Mouse (Mus musculus) liver, embryonic 13.5 days (tissue): ENCODE measurements around the gene Shisa2. TPM values are rescaled to one million over a fixed set of nuclear protein-coding genes. Genes with fewer than 3 reads are reported as not detected.

Experiments
- ATAC-seq: fragments of 200-750 bp; cut with Nextera tagmentation; 2 replicates; pipeline ENCODE4 v1.8.0; 2017; ENCODE audit warnings: low read depth, mild to moderate bottlenecking, moderate number of reproducible peaks, moderate library complexity
- DNase-seq: peaks from one replicate; pipeline ENCODE4 v3.0.0; 2022
- H3K27ac ChIP-seq: fragments of 300-500 bp; sonication (generic); 2 replicates; pipeline ENCODE4 v1.5.1; 2015; ENCODE audit warnings: moderate library complexity, mild to moderate bottlenecking, inconsistent platforms
- H3K27me3 ChIP-seq: fragments of 300-500 bp; sonication (generic); 2 replicates; pipeline ENCODE4 v1.6.1; 2015; ENCODE audit warnings: mild to moderate bottlenecking, inconsistent platforms
- H3K36me3 ChIP-seq: fragments of 300-500 bp; sonication (generic); 2 replicates; pipeline ENCODE4 v1.6.1; 2015; ENCODE audit warnings: mild to moderate bottlenecking, inconsistent platforms
- H3K4me1 ChIP-seq: fragments of 300-500 bp; sonication (generic); replicated peaks from 2 replicates; pipeline ENCODE4 v1.6.1; 2015; ENCODE audit warnings: inconsistent platforms
- H3K4me2 ChIP-seq: fragments of 300-500 bp; sonication (generic); 2 replicates; pipeline ENCODE4 v1.6.1; 2015; ENCODE audit warnings: inconsistent platforms, mild to moderate bottlenecking, moderate library complexity
- H3K4me3 ChIP-seq: fragments of 300-500 bp; sonication (generic); replicated peaks from 2 replicates; pipeline ENCODE4 v1.5.1; 2015; ENCODE audit warnings: mild to moderate bottlenecking, inconsistent platforms
- H3K9ac ChIP-seq: fragments of 300-500 bp; sonication (generic); 2 replicates; pipeline ENCODE4 v1.6.1; 2015; ENCODE audit warnings: mild to moderate bottlenecking, inconsistent platforms
- H3K9me3 ChIP-seq: fragments of 300-500 bp; sonication (generic); replicated peaks from 2 replicates; pipeline ENCODE4 v1.6.1; 2016; ENCODE audit warnings: inconsistent platforms
- WGBS: fragments of 180-500 bp; shearing (Covaris S2); methylation state at CpG from one replicate; pipeline ENCODE4 v1.1.7; 2015; ENCODE audit not compliant: insufficient replicate concordance; 5-methylcytosine and 5-hydroxymethylcytosine counted together
- polyA plus RNA-seq: library from polyadenylated mRNA; unstranded; fragments of >200 nt; fragmentation: Nextera tagmentation; extraction: Ambion mirVana; gene quantifications from 2 replicates; pipeline ENCODE4 v1.2.1, GENCODE M21; 2015

The Shisa2 gene
- polyA plus RNA-seq, 1 experiment from 2014 or later = 0.90 TPM

DNA sequence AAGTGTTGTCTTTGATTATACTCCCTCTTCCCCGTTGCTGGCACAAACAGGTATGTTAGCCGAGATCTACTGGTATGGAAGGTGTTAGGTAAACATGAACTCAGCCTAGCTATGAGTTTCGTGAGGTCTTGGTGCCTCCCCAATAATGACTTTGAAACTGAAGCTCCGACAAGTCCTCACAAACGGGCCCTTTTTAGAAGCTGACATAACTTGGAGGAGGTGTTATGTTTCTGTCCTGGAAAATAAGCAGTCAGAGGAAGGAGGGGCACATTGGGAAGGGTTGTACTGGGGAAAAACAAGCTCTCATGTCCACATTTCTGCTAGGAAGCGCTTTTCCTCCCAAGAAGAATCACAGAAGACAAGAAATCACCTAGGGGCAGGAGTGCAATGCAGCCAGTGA is 31.5 kb downstream of the Shisa2 start:
- Histone ChIP-seq H3K27ac (no peak overlapping the region), H3K4me2 (no peak overlapping the region), H3K27me3 (no peaks in the 10 kb centered on the region), H3K4me1 (no peaks in the 10 kb centered on the region), H3K9me3 (no peaks in the 10 kb centered on the region), H3K4me3 (no peak overlapping the region), H3K36me3 (no peaks in the 10 kb centered on the region), H3K9ac (no peak overlapping the region)
- 50% methylated on average over 6 of the region's 6 CpGs for WGBS
- DNase-seq (no peak), ATAC-seq (no peak)

DNA sequence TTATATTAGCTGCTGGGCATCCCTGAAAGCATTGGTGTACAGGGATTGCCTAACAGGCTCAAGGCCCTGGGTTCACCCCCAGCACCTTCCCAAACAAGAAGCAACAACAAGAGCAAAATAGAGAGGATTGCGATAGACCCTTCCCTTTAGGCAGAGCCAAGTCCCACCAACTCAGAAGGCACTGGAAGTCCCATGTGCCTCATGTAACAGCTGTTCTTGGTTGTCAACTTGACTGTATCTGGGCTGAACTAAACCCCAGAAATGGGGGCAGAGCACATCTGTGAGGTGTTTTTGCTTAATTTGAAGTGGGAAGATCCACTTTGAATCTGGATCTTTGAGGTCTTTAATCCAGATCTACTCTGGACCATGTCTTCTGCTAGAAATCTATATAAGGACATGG is 32.0 kb downstream of the Shisa2 start:
- Histone ChIP-seq H3K4me1 (no peaks in the 10 kb centered on the region), H3K9ac (no peak overlapping the region), H3K4me3 (no peak overlapping the region), H3K9me3 (no peaks in the 10 kb centered on the region), H3K4me2 (no peak overlapping the region), H3K27ac (no peak overlapping the region), H3K36me3 (no peaks in the 10 kb centered on the region), H3K27me3 (no peaks in the 10 kb centered on the region)
- WGBS = 79% methylated on average over 1 of the region's 1 CpGs
- ATAC-seq = no peak
- DNase-seq = no peak

GRCm38 (mm10) chr14:59672893-59673515 is 47.9 kb downstream of the Shisa2 start:
- Histone ChIP-seq H3K4me3 (no peak overlapping the region), H3K4me1 (no peaks in the 10 kb centered on the region), H3K36me3 (no peaks in the 10 kb centered on the region), H3K27ac (no peak overlapping the region), H3K4me2 (no peak overlapping the region), H3K9ac (no peak overlapping the region), H3K9me3 (no peaks in the 10 kb centered on the region), H3K27me3 (no peaks in the 10 kb centered on the region)
- 66% methylated on average over 6 of the region's 6 CpGs for WGBS
- no peak for DNase-seq
- ATAC-seq = no peak

GRCm38 (mm10) chr14:59674556-59674955 is 49.4 kb downstream of the Shisa2 start:
- no peak for DNase-seq
- Histone ChIP-seq H3K4me2 (no peak overlapping the region), H3K9ac (no peak overlapping the region), H3K4me1 (no peaks in the 10 kb centered on the region), H3K9me3 (no peaks in the 10 kb centered on the region), H3K27ac (no peak overlapping the region), H3K4me3 (no peak overlapping the region), H3K27me3 (no peaks in the 10 kb centered on the region), H3K36me3 (no peaks in the 10 kb centered on the region)
- WGBS = 40% methylated on average over 8 of the region's 8 CpGs
- no peak for ATAC-seq

DNA sequence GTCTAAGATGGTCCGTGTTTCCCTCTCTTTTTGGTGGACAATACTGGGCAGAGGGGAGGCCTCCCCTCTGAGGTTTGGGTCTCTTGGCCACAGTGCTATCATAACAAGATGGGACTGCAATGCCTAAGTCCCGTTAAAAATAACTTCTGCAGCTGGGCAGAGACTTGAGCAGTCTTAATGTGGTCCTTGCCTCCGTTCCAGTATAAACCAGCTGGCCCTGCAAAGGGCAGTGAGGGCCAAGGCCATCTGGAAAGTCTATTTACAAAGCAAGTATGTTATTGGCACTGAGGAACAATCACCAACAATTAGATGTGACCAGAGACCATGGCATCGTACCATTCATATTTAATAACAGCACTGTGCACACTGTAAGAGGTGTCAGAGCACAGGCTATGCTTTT is 50.2 kb downstream of the Shisa2 start:
- WGBS = 66% methylated on average over 4 of the region's 4 CpGs
- H3K4me2 ChIP-seq = no peak overlapping the region
- H3K9me3 ChIP-seq = no peaks in the 10 kb centered on the region
- no peak overlapping the region for H3K27ac ChIP-seq
- no peaks in the 10 kb centered on the region for H3K27me3 ChIP-seq
- no peak for ATAC-seq
- no peaks in the 10 kb centered on the region for H3K36me3 ChIP-seq
- H3K4me1 ChIP-seq = no peaks in the 10 kb centered on the region
- H3K4me3 ChIP-seq = no peak overlapping the region
- no peak for DNase-seq
- no peak overlapping the region for H3K9ac ChIP-seq

DNA sequence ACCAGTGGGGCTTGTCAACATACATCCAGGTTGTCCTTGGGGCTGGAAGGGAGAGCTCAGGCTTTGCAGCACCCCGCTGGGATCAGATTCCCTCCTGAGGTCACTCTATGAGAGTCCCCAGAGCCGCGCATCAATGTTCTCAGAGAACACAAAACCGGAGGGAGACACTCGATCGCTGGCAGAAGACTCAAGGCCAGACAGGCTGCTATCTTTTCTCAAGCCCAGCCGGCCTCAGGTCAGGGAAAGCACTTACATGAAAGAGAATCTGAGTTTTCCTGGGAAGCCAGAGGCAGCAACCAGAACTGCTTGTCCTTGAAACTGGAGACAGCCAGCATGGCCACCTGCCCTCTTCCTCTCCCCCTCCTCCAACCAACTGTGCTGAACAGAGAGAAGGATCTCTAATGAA is 52.5 kb downstream of the Shisa2 start:
- 66% methylated on average over 7 of the region's 7 CpGs for WGBS
- no peak overlapping the region for H3K27ac ChIP-seq

More for the DNA sequence above, 52.5 kb downstream of the Shisa2 start:
- H3K9me3 ChIP-seq = no peaks in the 10 kb centered on the region
- no peak overlapping the region for H3K9ac ChIP-seq
- ATAC-seq (no peak), DNase-seq (no peak)
- no peaks in the 10 kb centered on the region for H3K36me3 ChIP-seq
- H3K4me2 ChIP-seq = no peak overlapping the region
- H3K4me3 ChIP-seq = no peak overlapping the region
- no peaks in the 10 kb centered on the region for H3K27me3 ChIP-seq
- no peaks in the 10 kb centered on the region for H3K4me1 ChIP-seq

Other genes with a start within 250 kb of the Shisa2 start
- 0.45 and 0.57 TPM in 2 replicates for gene Phf11c, start 229.9 kb upstream of the Shisa2 start, polyA plus RNA-seq
- 9.9 and 10.8 TPM in 2 replicates for gene Setdb2, start 184.4 kb upstream of the Shisa2 start, polyA plus RNA-seq
- gene Cab39l, start 184.3 kb upstream of the Shisa2 start, polyA plus RNA-seq = 30.7 and 39.7 TPM in 2 replicates
- gene Cdadc1, start 27.3 kb upstream of the Shisa2 start, polyA plus RNA-seq = 17.3 and 19.6 TPM in 2 replicates